Mouse (Mus musculus): ENCODE measurements around the gene Nkx6-2. TPM values are rescaled to one million over a fixed set of nuclear protein-coding genes. Genes with fewer than 3 reads are reported as not detected.

Gene Nkx6-2
- total RNA-seq, 1 experiment from 2014 or later = not detected

DNA sequence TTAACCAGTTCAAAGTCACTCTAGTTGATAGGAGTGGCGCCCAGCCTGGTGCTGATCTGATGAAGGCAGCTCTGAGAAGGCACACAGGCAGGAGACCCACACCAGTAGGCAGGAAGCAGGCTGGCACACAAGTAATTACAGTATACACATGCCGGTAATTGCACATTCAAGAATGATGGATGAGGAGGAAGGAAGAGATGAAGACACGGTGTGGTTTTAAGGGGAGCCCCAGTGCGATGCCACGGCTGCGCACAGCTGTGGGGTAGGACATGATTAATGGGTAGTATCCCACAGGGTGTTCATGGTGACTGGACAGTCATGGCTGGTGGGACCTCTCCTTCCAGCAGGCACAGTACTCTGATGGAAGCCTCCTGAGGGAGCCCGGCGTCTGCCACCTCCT is 16.1 kb downstream of the Nkx6-2 start:
- DNase-seq = no peak

DNA sequence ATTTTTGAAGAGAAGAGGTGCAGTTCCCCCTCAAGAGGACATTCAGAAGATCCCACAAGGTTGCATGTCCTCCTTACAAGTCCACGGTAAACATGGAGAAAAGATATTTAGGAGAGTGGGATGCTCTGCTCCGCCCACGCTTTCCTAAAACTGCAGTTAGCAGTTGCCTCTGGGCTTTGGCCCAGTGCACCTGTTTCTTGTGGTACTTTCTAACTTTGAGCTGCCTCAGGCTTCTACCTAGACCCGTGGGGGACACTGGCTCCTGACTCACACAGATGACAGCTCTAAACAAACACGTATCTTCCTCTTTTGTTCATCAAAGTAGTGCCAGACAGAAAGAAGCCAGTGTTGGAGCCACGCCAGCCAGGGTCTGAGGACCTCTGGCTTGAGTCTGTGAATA is 16.6 kb downstream of the Nkx6-2 start:
- DNase-seq = no peak

GRCm38 (mm10) chr7:139564161-139564560 is 18.4 kb downstream of the Nkx6-2 start:
- DNase-seq = no peak

DNA sequence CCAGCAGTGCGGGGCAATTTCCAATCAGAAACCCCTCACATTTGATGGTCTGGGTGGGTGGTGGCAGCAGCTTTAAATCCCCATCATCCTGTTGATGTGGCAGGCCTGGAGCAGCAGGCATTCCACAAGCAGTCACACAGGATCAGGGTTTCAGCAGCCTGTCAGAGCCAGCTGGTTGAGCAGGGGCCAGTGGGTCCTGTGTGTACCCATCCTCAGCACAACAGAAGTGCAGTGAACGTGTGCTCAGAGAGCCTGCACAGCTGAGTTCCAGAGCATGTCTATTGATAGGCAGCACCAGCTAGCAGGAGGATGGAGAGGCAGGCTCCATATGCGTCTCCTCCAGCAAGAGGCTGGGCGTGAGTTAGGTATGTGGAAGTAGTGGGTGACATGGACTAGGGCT is 19.2 kb downstream of the Nkx6-2 start:
- DNase-seq = no peak

DNA sequence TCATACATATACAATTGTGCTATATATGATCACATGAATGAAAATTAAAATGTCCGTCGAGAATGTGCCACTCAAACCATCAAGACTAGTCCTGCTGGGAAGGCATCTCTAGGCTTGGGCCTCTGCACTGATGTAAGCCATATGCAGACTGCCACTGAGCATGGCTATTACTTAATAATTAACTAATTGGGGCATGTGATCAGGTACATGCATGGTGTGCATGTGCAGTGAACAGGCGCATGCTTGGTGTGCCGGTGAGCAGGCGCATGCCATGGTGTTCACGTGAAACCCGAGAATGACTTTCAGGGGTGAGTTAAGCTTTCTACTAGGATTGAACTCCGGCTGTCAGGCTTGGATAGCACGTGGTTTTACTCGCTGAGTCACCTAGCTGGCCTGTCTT is 22.9 kb downstream of the Nkx6-2 start:
- DNase-seq = no peak

- no peak for DNase-seq
These were observed 25.7 kb downstream of the Nkx6-2 start for GRCm38 (mm10) chr7:139556746-139557526.

DNA sequence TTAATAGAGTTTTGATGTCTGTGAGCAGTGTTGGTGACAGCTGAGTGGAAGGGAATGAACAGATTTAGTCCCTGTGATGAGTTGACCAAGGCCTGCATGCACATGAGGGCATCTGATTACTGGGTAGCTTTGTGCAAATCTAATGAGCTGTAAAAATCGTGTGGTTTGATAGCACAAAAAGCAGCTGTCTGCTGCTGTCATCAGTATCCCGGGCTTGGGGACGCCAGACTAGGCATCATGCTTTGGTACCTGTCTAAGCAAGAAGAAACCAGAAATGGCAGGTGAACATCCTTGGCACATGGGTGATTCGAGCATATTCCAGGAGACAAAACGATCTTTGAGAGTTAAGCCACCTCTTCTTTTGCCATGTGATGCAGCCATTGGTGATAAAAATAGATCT is 26.3 kb downstream of the Nkx6-2 start:
- DNase-seq = no peak

DNA sequence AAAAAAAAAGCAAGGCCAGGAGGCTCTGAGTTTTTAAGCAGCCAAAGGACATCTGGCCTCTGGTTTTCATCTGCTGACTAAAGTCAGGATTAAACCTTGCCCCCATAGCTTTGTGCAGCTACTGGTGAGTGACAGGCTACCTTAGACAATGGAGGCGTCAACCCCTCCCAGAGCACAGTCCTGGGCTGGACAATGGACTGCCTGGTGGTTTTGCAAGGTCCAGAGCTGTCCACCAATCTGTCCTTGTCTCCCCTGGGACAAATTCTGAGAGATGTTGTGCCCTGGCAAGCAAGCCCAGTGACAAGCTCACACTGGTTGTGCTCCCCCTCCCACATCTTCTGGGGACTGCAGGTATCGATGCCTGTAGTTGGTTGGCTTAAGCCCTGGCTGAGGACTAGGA is 31.1 kb downstream of the Nkx6-2 start:
- no peak for DNase-seq

GRCm38 (mm10) chr7:139550086-139550783 is 32.4 kb downstream of the Nkx6-2 start:
- peak; percentile 14 for DNase-seq

DNA sequence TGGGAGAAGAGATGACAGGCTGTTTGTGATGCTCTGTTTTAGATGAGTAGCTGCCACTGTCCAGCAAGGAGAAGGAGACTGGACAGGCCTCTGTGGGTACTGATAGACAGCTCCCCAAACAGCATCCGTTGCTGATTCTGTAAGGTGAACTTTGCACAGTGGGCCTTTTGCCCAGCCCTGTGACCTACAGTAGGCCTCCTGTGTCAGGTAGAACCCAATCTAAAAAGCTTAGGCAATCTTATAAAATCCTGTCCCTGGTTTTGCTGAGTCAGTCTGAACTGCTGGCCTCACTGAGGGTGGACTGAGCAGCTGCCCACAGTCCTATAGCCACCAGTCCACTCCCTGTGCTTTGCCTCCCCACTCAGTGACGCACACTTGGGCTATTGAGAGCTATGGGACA is 35.3 kb downstream of the Nkx6-2 start:
- DNase-seq = no peak

GRCm38 (mm10) chr7:139544706-139545625 is 37.6 kb downstream of the Nkx6-2 start:
- DNase-seq = no peak

GRCm38 (mm10) chr7:139541422-139541821 is 41.2 kb downstream of the Nkx6-2 start:
- DNase-seq = no peak

DNA sequence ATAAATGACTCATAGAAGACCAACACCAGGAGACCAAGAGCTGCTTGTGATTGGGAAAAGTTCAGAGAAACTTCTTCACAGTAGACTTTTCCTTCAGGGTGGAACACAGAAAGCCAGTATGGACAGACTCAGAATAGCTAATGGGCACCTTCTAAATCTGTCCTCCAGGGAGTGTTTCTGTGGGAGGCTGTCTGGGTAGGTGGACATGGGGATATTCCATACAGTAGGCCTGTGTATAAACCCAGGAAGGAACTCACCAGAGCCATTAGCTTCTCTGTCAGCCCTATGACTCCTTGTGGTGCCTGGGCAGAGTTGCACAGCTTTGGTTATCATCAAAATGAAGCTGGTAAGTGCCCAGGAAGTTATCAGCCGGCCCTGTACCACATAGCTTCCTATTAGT is 42.0 kb downstream of the Nkx6-2 start:
- no peak for DNase-seq

GRCm38 (mm10) chr7:139538541-139538940 is 44.1 kb downstream of the Nkx6-2 start:
- DNase-seq = no peak

- no peak for DNase-seq
These were observed 44.8 kb downstream of the Nkx6-2 start for GRCm38 (mm10) chr7:139537831-139538230.

DNA sequence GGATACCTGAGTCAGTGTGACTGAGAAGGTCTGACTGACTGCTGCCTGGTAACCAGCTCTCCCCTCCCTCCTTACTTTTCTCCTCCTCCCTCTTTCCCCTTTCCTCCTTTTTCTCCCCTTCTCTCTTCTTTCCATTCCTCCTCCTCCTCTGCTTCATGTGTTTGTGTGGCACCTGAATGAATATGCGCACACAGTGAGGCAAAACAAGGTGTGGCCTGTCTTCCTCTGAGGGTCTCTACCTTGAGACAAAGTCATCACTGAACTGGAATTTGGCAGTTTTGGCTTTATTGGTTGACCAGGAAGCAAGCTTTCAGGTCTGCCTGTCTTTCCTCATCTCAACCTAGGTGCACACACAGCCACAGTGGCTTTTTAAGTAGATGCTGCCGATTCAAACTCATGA is 45.8 kb downstream of the Nkx6-2 start:
- DNase-seq = no peak

DNA sequence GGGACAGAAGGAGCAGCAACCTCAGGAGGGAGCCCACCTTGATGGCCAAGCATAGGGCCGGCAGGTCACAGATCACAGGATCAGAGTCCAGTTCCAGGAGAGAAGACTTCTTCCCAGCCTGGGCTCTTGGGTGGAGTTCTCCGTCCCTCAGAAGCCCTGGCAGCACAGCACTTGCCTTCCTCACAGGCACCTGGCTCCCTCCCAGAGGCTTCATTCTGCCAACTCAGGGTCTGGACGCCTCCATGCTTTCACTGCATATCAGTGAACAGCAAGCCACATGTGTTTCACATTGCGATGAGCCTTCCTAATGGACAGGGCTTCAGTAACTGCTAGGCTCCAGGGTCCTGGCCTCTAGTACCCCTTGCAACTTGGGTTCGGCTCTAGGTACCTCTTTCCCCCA is 46.3 kb downstream of the Nkx6-2 start:
- no peak for DNase-seq

DNA sequence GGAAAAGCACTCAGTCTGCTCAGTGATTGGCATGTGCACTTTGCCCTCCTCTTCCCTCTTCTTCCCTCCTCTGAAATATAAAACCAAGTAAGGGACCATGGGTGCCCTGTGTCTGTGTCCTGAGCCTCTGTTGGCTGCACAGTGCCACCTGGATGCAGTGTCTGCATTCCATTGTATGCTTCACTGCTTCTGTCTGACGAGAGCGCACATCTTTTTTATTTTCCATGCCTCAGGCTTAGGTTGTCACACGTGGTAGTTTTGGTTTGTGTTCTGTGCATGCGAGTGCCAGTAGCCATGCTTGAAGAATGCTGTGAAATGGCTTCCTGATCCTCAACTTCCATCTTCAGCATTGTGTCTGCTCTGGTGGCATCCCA is 51.2 kb downstream of the Nkx6-2 start:
- DNase-seq = no peak

GRCm38 (mm10) chr7:139530591-139531427 is 51.8 kb downstream of the Nkx6-2 start:
- peak; percentile 73 for DNase-seq
